Comparison of ENCODE assay signal across 7 mouse cellular contexts in genomic region chr17:73837244-73837643, GRCm38 (mm10).
"Had no signal": no experiment of that assay in that cellular context is flagged by ENCODE, and none has a peak within 500 bp of the region (broad histone marks: within the 10 kb centered on the region; RNA-seq: fewer than 3 reads in every experiment).

No protein-coding gene starts in this region.

- DNase-seq: kidney, postnatal 25 days; layer of hippocampus, adult 9-11 months; liver; liver, postnatal 0 days; lung, embryonic 14.5 days; thymus, adult 18-20 months; thymus, postnatal 36 days had no signal
